1 mouse cellular context compared by ENCODE assay signal in the genomic region with DNA sequence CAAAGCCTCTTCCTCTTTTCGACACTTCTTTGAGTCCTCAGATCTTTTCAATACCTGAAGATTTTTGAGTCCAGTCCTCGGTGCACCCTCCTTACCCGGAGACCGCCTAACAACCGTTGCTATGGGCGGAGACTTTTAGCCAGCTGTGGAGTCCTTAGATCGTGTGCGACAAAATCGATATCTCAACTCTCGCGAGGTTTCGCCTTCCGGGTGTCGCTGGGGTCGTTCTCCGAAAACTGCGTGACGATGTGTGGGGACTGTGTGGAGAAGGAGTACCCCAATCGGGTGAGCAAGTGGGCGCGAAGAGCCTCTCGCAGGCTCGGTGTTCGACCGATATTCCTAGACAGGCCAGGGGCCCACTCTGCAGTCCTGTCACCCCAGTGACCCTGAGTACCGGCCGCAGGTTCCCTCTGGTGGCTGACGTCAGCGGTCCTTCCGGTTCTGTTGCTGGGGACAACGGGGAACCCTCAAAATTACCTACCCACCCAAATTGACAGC.
TF ChIP-seq lines count a peak whose summit lies in the region.

A gene (plus strand): TSS at position 185 of the 498 bp plus-strand sequence.
A gene (plus strand): TSS at position 236 of the 498 bp plus-strand sequence.

TF ChIP-seq in CH12.LX, 34 proteins besides CTCF, POLR2A, EP300 and RAD21:
- 0 out of 2 replicates have a peak, but pooled peaks have one; percentile 37 for TF ChIP-seq JUND (conservative IDR thresholded peaks at IDR 0.05; ENCODE audit: low read depth, low read length)
- peak; percentile 69 for TF ChIP-seq TCF12 (IDR thresholded peaks at IDR 0.05; ENCODE audit: low read depth, low read length)
- peak; percentile 71 for TF ChIP-seq TBP (conservative IDR thresholded peaks at IDR 0.05; ENCODE audit: low read depth, low read length)
- peak; percentile 76 for TF ChIP-seq HCFC1 (IDR thresholded peaks at IDR 0.05; ENCODE audit: low read depth, low read length)
- no peak for TF ChIP-seq MAZ (IDR thresholded peaks at IDR 0.05; ENCODE audit: low read depth, low read length)
- peak; percentile 90 for TF ChIP-seq ELF1 (IDR thresholded peaks at IDR 0.05; ENCODE audit: low read depth, low read length)
- no peak for TF ChIP-seq USF2 (conservative IDR thresholded peaks at IDR 0.05; ENCODE audit: low read depth, low read length)
- TF ChIP-seq MEF2A (IDR thresholded peaks at IDR 0.05; ENCODE audit: borderline replicate concordance, low read depth, low read length): no peak
- peak; percentile 87 for TF ChIP-seq NELFE (IDR thresholded peaks at IDR 0.05; ENCODE audit: low read depth, low read length)
- TF ChIP-seq CHD2 (IDR thresholded peaks at IDR 0.05; ENCODE audit: low read length): peak; percentile 99
- TF ChIP-seq E2F4 (IDR thresholded peaks at IDR 0.05; ENCODE audit: insufficient replicate concordance, low read depth, low read length): no peak
- TF ChIP-seq BHLHE40 (IDR thresholded peaks at IDR 0.05; ENCODE audit: low read depth, low read length): peak; percentile 39; the same call in 1 of the 2 replicates
- peak; percentile 95 for TF ChIP-seq MXI1 (IDR thresholded peaks at IDR 0.05; ENCODE audit: low read depth, low read length)
- peak; percentile 86 for TF ChIP-seq SIN3A (IDR thresholded peaks at IDR 0.05; ENCODE audit: low read length)
- TF ChIP-seq RCOR1 (conservative IDR thresholded peaks at IDR 0.05; ENCODE audit: low read depth, low read length): no peak
TF ChIP-seq in CH12.LX: peak in this region for 10.
